Mouse (Mus musculus): ENCODE measurements around the gene Lpgat1.

Lpgat1 gene

GRCm38 (mm10) chr1:191717601-191718498 is at the start of gene Lpgat1:
Gene Lpgat1, plus strand, starts transcription at chr1:191717834.
- peak; percentile 80 to 81 for DNase-seq

- DNase-seq, result no peak
These were observed 49.6 kb upstream of the Lpgat1 start for GRCm38 (mm10) chr1:191668030-191668429.

DNA sequence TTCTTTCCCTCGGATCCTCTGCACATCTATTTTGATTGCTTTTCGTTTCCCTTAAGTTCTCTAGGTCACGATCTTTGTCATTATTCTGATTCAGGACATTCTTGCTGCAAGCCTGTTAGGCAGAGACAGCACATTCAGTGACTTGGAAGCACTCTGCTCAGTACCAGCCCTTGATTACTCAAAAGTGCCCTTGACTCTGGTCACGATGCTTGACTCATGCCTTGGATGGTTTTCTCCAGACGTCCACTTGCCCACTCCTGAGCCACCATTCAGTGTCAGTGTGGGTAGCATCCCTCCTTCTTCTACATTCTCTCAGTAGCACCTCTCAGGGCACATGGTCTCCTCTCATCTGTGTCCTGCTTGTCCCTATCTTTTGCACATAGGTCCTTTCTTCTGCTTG is 43.6 kb upstream of the Lpgat1 start:
- no peak for DNase-seq

- no peak for DNase-seq
These were observed 36.0 kb upstream of the Lpgat1 start for GRCm38 (mm10) chr1:191681633-191682032.

DNA sequence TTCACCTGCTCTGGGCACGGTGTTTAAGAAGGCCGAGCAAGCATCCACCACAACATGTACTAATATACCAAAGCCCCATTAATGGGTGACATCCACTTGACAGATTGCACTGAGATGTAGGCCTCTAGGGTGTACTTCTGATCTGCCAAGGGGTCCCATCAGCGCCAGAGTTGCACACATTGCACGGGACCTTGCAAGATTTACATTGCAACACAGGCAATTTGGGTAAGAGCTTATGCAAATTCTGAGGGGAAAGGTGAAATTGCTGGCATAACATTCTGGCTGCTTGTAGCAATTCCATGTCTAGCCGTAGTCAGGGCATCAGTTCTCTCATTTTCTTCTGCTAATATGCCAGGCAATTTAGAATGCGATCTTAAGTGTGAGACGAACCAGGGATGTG is 30.1 kb upstream of the Lpgat1 start:
- DNase-seq, result no peak

DNA sequence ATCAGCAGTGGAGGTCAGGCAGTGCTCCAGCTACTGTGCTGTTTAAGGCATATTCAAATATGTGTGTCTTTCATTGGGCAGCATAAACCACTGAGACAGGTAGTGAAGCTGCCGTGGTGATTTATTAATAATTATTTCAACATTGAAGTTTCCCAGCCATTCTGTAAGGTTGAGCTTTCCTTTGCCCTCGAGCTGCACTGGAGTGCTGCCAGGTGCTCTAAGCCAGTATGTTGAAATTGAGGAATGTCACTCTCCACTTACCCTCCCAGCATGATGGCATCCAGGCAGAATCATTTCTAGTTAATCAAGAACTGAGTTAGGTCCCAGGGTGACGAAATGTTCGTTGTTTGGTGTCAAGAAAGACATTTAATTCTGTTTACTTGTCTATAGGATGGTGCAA is 24.4 kb upstream of the Lpgat1 start:
- DNase-seq, result peak in 1 of 2 experiments; percentile 7

DNA sequence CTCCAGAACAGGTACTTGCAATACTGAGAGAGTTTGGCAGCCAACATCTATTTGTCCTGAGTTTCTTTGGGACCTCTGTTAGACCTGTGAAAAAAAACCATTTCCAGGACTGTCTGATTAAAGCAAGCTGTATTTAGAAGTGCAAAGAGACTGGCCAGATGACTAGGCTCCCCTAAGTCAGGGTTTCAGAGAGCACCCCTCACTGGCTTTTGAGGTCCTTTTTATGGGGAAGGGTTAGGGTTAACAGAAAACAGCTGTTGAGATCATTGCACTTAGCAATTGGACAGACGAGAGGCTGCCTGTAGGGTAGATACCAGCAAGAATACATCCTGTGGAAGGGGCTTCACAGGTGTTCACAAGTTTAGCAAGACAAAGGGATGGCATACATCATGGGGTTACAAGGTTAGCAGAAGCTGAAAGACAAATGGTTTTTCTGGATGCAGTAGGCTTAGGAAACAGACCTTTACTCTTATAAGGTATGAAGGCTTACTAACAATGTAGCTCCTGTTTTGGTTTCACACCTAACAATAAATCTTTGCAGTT is 19.3 kb upstream of the Lpgat1 start:
- no peak for DNase-seq

DNA sequence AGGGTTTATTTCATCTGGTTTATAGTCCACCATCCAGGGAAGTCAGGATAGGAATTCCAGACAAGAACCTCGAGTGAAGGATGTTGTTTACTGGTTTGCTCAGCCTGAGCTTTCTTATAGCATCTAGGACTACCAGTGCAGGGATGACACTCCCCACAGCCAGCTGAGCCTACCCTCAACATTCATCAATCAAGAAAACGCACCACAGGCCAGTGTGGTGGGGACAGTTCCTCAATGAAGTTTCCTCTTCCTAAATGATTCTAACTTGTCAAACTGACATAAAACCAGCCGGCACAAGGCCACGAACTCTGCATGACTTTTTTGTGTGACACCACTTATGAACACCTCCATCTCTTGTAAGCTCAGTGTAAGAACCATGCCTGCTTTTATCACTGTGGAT is 13.1 kb upstream of the Lpgat1 start:
- no peak for DNase-seq

GRCm38 (mm10) chr1:191706541-191707078 is 11.0 kb upstream of the Lpgat1 start:
- no peak for DNase-seq

- DNase-seq, result no peak
These were observed 7.8 kb upstream of the Lpgat1 start for GRCm38 (mm10) chr1:191709811-191710210.

DNA sequence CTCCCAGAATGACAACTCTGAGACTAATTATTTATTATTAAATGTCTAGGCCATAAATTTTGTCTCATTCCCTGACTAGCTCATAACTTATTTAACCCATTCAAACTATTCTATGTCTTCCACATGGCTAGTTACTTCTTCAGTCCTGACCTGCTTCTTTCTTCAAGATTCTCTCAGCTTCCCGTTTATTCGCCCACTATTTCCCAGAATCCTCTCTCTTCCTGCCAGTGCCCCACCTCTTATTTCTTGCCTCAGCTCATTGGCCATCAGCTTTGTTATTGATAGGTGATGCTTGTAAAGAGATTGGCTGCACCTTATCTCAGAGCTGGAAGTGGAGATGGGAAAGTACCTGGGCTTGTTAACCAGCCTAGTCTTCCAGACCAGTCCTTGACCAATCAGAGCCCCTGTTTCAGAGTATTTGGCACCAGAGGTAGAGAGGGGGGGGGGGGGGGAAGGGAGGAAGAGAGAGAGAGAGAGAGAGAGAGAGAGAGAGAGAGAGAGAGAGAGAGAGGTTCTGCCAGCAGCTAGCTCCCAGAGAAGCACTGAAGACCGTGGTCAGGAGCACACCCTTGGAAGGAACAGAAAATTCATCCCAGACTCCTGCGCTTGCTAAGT is 5.3 kb upstream of the Lpgat1 start:
- no peak for DNase-seq

DNA sequence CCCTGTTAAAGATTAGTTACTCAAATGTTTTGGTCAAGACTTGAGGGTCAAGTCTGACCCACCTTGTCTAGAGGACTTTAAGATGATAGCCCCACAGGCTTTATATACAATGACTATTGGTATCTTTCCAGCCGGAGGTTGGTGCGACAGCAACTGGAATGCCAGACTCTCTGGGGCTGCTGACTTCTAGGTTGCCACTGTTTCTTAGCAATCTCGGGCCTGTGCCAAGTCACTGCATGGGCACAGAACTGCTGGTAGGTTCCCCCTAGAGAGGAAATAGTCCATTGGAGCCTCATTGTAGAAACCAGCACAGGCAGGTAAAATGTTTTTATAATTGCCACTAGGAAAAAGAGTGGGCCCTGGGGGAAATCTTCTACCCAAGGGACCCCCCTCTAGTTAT is 3.8 kb upstream of the Lpgat1 start:
- peak in 1 of 2 experiments; percentile 6 for DNase-seq

GRCm38 (mm10) chr1:191715150-191715549 is 2.5 kb upstream of the Lpgat1 start:
- no peak for DNase-seq

DNA sequence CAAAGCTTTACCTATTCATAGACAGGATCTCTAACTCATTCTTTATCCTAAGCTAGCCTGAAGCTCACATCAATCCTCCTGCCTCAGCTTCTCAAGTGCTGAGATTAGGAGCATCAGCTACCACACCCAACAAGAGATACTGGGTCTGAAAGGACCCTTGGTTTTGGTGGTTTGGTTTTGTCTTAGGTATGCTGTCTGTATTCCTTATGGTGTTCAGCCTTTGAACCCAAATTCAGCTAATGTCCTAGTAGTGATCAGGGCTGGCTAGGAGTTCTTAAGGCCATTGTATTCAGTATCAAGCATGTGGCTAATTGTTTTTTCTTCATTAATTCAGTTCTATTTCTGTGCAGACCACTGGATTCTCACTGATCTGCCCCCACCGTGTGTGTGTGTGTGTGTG is 493 bp upstream of the Lpgat1 start:
- no peak for DNase-seq

- DNase-seq, result peak; percentile 69 to 70
These were observed 1.1 kb downstream of the Lpgat1 start for GRCm38 (mm10) chr1:191718522-191719281.

DNA sequence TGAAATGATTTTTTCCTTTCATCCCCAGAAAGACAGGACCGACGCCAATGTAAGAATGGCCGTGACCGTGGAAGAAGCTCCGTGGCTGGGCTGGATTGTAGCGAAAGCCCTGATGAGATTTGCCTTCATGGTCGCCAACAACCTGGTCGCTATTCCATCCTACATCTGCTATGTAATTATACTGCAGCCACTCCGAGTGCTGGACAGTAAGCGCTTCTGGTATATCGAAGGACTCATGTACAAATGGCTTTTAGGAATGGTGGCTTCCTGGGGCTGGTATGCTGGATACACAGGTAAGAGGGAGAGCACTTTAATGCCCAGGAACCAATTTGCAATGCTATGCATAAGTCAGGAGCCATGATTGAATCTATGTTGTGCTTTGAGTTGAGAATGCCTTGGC is 1.7 kb downstream of the Lpgat1 start:
- peak in 1 of 2 experiments; percentile 59 for DNase-seq

DNA sequence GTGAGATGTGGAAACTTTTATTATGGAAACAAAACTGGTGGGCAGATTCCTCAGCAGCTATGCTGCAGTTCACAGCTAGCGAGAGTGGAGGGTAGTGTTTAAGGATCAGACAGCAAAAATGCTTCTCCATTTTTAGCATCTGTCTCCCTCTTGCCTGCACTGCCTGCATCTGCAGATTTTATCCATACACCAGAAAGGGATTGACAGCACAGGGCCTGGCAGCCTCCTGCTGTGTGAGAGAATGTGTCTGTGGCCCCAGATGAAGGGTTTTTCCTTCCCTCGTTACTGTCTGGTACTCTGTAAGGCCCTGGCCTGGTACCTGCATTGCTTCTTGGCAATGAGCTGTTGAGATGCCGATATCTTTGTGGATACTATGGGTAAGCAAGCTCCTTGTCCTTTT is 2.8 kb downstream of the Lpgat1 start:
- peak; percentile 17 to 32 for DNase-seq

DNA sequence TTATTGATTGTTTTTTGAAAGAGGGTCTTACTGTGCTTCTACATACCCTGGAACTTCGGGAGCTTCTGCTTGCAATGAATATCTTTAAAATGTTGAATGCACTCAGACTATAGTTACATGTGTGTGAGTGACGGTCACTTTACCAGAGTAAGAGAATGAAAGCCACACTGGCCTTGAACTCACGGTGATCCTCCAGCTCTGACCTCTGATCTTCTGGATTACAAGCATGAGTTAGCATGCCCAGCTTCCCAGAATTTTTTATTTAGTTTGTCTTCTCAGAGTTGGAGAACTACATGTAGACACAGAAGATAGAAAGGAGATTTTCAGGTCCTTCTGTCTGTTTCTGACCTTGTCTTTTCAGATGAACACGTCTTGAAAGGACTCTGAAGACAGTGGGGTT is 5.1 kb downstream of the Lpgat1 start:
- DNase-seq, result no peak

GRCm38 (mm10) chr1:191723675-191724074 is 6.0 kb downstream of the Lpgat1 start:
- no peak for DNase-seq

DNA sequence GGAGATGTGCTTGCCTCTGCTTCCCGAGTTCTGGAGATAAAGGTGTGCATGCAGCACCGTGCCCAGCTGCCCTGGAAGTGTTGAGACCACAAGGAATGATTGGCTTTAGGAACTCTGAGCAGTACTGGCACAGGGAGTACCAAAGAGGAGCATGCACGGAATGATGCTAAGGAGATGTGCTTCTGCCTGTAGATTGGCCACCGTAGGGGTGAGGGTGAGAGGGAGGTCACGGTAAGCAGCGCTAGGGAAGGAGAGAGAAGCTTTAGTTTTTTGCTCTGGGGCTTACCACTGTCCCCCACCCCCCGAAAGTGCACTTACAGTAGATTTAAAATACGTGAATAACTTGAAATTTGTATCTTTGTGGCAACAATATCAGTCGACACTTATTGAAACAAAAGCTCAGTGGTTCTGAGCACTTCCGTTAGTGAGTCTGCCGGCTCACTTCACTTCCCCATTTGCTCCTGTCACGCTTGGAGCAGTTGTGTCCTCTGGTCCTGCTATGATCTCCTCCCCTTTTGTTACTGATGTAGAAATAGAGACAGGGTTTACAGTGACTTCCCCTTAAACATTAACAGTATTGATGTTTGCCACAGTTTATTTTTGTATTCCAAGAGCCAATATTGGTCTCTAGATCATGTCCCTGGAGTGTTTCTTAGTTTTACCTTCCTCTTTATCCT is 6.9 kb downstream of the Lpgat1 start:
- DNase-seq, result no peak

DNA sequence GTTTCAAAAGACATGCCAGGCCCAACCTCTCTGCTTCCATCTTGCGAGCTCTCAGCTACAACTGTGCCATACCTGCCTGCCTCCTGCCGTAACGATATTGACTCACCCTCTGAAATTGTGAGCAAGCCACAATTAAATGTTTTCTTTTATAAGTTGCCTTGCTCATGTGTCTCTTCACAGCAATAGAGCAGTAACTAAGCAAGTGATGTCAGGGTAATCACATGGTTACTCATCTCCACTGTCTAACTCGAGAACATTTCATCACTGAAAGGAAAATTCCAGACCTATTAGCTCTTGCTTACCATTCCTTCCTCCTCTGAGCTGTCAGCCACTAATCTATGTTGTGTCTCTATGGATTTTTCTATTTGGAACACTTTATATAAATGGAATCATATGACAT is 15.0 kb downstream of the Lpgat1 start:
- DNase-seq, result no peak

DNA sequence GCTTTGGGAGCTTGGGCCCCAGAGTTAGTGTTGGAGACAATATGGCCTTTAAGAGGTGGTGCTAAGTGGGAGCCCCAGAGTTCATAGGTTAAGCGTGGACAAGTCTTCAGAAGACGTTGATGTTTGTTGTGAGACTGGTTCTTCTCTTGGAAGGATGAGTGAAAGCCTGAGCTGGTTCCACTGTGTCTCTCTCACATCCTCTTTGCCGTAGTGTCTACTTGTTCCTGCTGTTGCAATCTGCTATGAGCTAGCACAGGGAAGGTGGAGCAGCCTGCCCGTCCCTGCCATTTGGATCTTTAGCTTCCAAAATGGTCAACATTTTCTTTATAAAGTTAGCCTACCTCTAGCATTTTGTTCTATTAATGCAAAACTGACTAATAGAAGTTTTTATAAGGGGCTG is 16.2 kb downstream of the Lpgat1 start:
- DNase-seq, result no peak

All from cerebellum, postnatal 14 days (tissue).